Mouse (Mus musculus) left cerebral cortex, adult 2 months (tissue): Measurements from ENCODE around the gene Cdh4. TPM values are rescaled to one million over a fixed set of nuclear protein-coding genes. Genes with fewer than 3 reads are reported as not detected.
A peak's percentile ranks its signal among the peaks of the same experiment; 100 is the strongest.

Experiments
- DNase-seq, 2 experiments: peaks; one replicate each; pipeline ENCODE4 v3.0.0; 2021 to 2022; ENCODE audit warnings: low spot score in 2 of 2, mixed read lengths in 1 of 2; ENCODE audit errors: extremely low spot score in 1 of 2
- H3K27ac ChIP-seq: fragments of 200-600 bp; 2 replicates; pipeline ENCODE4 v1.8.1; 2022
- H3K4me3 ChIP-seq: fragments of 200-600 bp; 2 replicates; pipeline ENCODE4 v1.8.1; 2022
- CTCF ChIP-seq: fragments of 200-600 bp; IDR thresholded peaks from 2 replicates; pipeline ENCODE4 v1.8.1; 2022; ENCODE audit warnings: antibody characterized with exemption, mild to moderate bottlenecking, moderate library complexity
- intact Hi-C: fragments of 180-260 bp; cut with DNase I; formaldehyde crosslinking; loops from one replicate; pipeline ENCODE4 v1.15.1; 2025
- total RNA-seq, 2 experiments: library from RNA; stranded (reverse); gene quantifications; 2 replicates each; pipeline ENCODE4 v1.2.3; 2021

The Cdh4 gene
- total RNA-seq, 2 experiments from 2014 or later, result 24.4 to 30.6 TPM

- intact Hi-C loops, result no loop called here
- H3K27ac ChIP-seq, result no peak overlapping the region
- no peak; the same call in 1 of the 2 replicates for TF ChIP-seq CTCF
Measured at GRCm38 (mm10) chr2:179799906-179800532, 357.8 kb downstream of the Cdh4 start.

DNA sequence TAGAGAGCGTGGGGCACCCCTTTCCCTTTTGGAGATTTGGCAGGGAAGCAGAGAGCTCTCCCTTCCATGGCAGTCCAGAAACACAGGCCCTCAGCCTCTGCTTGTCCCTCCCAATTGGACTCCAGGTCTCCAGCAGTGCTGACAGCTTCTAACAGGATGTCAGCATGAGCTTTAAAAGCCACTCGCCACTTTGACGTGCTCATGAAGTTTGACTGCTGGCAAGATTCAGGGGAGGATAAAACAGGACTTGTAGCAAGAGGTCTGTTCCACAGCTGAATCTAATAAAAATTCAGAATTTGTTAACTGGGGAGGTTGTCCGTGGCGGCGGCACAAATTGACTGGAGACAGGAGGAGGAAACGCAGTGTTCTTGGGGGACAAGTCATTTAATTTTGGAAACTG is 358.8 kb downstream of the Cdh4 start:
- no peak for TF ChIP-seq CTCF
- H3K4me3 ChIP-seq, result no peak overlapping the region
- no peak overlapping the region for H3K27ac ChIP-seq
- intact Hi-C loops, result no loop called here
- no peak for DNase-seq

More at GRCm38 (mm10) chr2:179799906-179800532, 357.8 kb downstream of the Cdh4 start:
- DNase-seq, result peak; percentile 69 to 71
- no peak overlapping the region for H3K4me3 ChIP-seq

DNA sequence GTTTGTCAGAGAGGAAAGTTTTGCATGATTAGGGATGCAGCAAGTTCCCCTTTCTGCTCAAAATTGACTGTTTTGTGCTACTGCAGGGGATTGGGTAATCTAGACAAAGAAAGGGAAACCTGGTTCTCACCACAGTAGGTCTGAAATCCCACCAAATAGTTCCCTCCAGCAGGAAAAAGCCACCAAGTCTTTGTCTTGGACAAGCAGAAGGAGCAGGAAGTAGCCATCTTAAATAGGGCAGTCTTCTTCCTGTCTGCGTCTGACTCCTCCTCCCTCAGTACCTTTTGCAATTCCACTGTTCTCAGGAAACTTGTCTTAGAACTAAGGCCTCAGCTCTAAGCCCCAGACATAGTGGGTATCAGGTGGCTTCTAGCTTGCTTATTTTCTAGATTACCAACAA is 360.2 kb downstream of the Cdh4 start:
- DNase-seq, result no peak
- intact Hi-C loops, result no loop called here
- H3K27ac ChIP-seq, result no peak overlapping the region
- H3K4me3 ChIP-seq, result no peak overlapping the region
- TF ChIP-seq CTCF, result no peak

DNA sequence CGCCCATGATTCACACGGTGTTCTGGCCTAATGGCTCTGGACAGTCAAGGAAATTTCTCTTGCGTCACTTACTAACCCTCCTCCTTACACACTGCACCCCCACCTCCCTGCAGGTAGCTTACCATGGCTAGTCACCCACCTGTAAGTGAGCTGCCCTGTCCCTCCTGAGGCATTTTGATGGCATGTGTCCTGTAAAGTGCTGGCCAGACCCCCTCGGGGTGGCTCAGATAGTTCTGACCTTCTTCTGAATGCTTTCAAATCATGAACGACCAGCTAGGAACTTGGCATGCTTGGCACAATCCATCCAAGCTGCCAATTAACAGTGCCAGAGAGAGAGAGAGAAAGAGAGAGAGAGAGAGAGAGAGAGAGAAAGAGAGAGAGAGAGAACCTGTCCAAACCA is 368.9 kb downstream of the Cdh4 start:
- DNase-seq, result no peak
- intact Hi-C loops, result no loop called here
- Histone ChIP-seq H3K27ac (no peak overlapping the region), H3K4me3 (no peak overlapping the region)
- no peak for TF ChIP-seq CTCF

GRCm38 (mm10) chr2:179813035-179813827 is 371.0 kb downstream of the Cdh4 start:
- intact Hi-C loops, result no loop called here
- H3K27ac ChIP-seq, result peak overlapping the region; percentile 40

DNA sequence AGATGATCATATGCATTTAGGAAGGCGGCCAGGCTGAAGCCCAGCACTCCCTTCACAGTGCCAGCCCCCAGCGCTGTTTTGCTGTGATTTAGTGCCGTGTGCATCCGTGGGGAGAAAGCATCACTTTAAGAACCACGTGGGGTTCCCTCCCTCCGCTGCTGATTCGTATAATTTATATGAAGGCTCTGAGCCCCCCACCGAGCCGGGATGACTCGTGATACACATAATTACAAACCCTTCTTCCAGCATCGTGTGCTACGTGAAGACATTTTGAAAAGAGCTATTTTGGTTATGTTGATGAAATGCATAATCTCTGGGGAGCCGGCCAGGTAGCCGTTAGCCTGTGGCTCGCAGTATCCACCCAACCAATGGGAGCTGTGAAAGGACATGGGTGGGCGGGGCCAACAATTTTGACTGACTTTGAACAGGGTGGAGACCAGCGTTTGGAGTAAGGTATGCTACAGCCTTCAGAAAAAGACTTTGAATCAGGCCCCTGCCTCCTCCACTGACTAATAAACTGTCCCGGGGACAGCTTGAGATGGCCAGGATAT is 382.6 kb downstream of the Cdh4 start:
- intact Hi-C loops, result no loop called here
- DNase-seq, result peak; percentile 65 to 69
- H3K27ac ChIP-seq, result peak overlapping the region; percentile 6; the same call in 1 of the 2 replicates
- TF ChIP-seq CTCF, result no peak
- peak overlapping the region; percentile 31 for H3K4me3 ChIP-seq

More at GRCm38 (mm10) chr2:179813035-179813827, 371.0 kb downstream of the Cdh4 start:
- H3K4me3 ChIP-seq, result no peak overlapping the region
- no peak for TF ChIP-seq CTCF
- peak in 1 of 2 experiments; percentile 36 for DNase-seq

GRCm38 (mm10) chr2:179828968-179829367 is 386.7 kb downstream of the Cdh4 start:
- no peak overlapping the region for H3K27ac ChIP-seq
- intact Hi-C loops, result no loop called here
- no peak for TF ChIP-seq CTCF

DNA sequence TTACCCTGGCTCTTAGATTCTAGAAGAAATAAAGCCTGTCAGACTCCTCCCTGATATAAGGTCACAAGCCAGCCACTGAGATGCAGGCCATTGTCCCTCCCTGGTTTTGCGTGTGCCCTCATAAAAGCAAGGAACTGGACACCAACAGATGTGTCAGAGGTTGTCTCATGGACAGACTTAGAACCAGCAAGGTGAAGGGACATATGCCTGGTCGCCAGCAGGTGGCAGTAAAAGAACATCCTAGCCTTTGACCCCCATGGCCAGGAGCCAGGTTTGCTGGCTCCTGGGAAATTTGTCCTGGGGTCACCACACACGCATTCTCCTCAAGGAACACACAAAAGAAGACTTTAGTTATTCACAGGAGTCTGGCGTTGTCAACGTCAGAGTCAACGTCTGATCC is 387.7 kb downstream of the Cdh4 start:
- no peak for DNase-seq
- H3K4me3 ChIP-seq, result no peak overlapping the region
- no peak overlapping the region for H3K27ac ChIP-seq
- peak; percentile 59 for TF ChIP-seq CTCF
- intact Hi-C loops, result loop anchor here (1.0 to 2.0 kb wide), 2 partner anchors 33 to 43 kb away; no protein-coding TSS in a partner anchor

More at GRCm38 (mm10) chr2:179828968-179829367, 386.7 kb downstream of the Cdh4 start:
- no peak overlapping the region for H3K4me3 ChIP-seq
- DNase-seq, result no peak

GRCm38 (mm10) chr2:179834892-179835291 is 392.7 kb downstream of the Cdh4 start:
- intact Hi-C loops, result no loop called here
- no peak for TF ChIP-seq CTCF
- H3K27ac ChIP-seq, result no peak overlapping the region
- H3K4me3 ChIP-seq, result no peak overlapping the region
- no peak for DNase-seq

GRCm38 (mm10) chr2:179835570-179835969 is 393.3 kb downstream of the Cdh4 start:
- intact Hi-C loops, result no loop called here
- DNase-seq, result no peak
- TF ChIP-seq CTCF, result no peak
- no peak overlapping the region for H3K4me3 ChIP-seq
- no peak overlapping the region for H3K27ac ChIP-seq

DNA sequence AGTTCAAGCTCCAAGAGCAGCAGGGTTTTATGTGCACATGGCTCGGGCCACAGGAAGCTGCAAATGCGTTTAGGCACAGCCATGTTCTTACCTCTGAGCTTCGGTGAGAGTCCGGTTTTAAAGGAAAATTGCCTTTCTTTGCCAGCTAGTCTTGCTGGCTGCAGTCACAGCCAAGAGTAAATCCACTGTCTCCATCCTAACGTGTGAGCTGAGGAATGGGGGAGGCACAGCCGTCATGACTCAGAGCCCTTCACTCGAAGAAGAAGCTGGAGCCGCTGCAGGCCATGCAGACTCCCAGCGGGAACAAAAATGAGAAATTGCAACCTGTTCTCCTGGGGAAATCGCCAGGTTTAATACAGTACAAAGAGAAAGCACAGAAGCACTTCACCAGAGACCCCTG is 395.0 kb downstream of the Cdh4 start:
- peak; percentile 48 to 50 for DNase-seq
- Histone ChIP-seq H3K4me3 (no peak overlapping the region), H3K27ac (peak overlapping the region; percentile 19; the same call in 1 of the 2 replicates)
- no peak for TF ChIP-seq CTCF
- intact Hi-C loops, result no loop called here

DNA sequence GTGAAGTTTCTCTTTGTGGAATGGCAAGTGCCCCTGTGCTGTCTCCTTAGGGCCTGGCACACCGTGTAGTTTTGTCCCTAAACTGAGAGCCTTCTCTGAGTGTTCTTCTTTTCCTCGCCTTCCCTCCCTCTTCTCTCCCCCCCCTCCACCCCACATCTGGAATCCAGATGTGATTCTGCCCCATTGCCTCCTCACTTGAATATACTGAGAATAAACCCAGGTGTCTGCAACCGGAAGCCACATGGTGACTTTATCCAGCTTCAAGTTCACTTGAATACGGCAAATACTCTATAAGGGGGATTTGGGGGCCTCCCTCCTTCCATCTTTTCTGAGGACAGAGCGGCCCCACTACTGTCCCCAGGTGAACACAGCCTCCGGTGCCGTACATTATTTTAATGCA is 395.8 kb downstream of the Cdh4 start:
- no peak for DNase-seq
- Histone ChIP-seq H3K27ac (no peak overlapping the region), H3K4me3 (no peak overlapping the region)
- no peak for TF ChIP-seq CTCF
- intact Hi-C loops, result no loop called here
